Mouse (Mus musculus) mature B cell (primary cell): ENCODE results near the gene Fbn1.

Experiments used
- in situ Hi-C: fragments of 300-500 bp; cut with MboI; formaldehyde crosslinking; loops from 2 replicates; pipeline ENCODE4 v1.14.3; 2019

Fbn1 gene

GRCm38 (mm10) chr2:125456059-125456789, 51.6 kb downstream of the Fbn1 start:
- in situ Hi-C loops: no loop called here

DNA sequence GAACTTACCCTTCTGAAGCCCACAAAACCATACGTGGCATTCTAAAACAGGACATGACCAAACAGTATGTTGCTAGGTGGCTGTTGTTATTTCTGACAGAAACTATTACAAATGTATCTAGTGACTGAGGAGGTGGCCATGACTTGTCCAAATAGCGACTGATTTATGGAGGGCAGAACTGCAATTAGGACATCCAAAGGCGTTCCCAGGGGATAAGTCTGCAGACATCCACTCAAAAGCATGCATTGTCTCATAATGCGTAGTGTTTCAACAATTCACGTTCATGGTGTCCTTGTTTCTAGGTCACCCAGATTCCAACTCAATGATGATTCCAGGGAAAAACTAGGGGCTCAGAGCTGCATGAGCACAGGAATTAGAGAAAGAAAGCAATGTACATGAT, 53.0 kb downstream of the Fbn1 start:
- in situ Hi-C loops: no loop called here

GRCm38 (mm10) chr2:125452369-125453097, 55.3 kb downstream of the Fbn1 start:
- in situ Hi-C loops: no loop called here

DNA sequence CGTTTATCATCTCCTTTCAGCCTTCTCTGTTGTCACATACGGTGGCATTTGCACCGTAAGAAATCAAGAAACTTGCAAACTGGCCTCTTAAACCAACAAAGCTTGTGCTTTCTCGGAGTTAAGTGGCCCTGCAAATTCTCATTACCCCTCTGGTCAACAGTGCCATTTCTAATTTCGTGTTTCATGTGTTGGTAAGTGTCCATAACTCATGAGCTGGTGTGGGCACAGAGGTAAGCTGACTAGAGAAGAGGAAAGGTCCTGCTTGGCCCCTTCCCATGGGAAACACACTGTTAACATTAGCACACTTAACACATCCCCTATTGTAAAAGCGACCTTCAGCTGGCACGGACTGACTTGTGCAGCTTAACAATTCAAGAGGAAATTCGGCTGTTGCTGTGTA, 58.4 kb downstream of the Fbn1 start:
- in situ Hi-C loops: no loop called here

- in situ Hi-C loops: no loop called here
These were observed 58.9 kb downstream of the Fbn1 start for GRCm38 (mm10) chr2:125448881-125449280.

GRCm38 (mm10) chr2:125447274-125447898, 60.4 kb downstream of the Fbn1 start:
- in situ Hi-C loops: no loop called here

GRCm38 (mm10) chr2:125438381-125438780, 69.4 kb downstream of the Fbn1 start:
- in situ Hi-C loops: no loop called here

DNA sequence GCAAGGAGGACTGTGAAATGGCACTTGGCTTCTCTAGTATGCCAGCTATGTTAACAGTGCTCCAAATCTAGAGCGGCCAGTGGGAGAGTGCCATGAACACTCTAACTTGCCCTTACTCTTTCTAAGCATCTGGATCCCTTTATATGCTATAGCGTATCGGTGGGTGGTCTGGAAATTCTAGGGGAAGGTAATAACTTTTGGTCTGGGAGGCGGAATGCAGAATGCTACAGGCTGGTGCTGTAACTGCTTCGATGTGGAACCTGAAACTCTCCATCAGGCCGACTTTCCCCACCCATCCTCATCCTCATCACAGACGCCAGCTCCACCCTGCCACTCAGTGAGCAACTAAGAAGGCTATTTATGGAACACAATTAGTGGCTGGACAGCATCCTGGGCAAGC, 71.6 kb downstream of the Fbn1 start:
- in situ Hi-C loops: no loop called here

GRCm38 (mm10) chr2:125433524-125433923, 74.3 kb downstream of the Fbn1 start:
- in situ Hi-C loops: no loop called here

DNA sequence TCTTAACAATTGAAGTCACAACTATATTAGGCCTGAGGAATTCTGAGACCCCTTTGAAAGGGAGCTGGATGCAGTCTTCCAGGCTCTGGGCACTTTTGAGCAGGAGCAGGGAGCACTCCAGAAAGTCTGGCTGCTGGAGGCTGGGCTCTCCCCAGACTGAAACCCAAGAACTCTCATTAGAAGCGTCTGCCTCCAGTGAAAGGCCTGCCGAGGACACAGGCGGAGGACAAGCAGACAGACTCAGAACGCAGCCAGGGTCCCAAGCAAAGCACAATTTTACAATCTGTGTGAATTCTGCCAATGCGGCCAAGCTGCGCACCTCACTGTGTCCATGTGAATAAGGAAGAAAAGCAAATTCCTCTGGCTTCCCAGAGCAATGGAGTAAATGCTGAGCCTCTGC, 76.3 kb downstream of the Fbn1 start:
- in situ Hi-C loops: no loop called here

DNA sequence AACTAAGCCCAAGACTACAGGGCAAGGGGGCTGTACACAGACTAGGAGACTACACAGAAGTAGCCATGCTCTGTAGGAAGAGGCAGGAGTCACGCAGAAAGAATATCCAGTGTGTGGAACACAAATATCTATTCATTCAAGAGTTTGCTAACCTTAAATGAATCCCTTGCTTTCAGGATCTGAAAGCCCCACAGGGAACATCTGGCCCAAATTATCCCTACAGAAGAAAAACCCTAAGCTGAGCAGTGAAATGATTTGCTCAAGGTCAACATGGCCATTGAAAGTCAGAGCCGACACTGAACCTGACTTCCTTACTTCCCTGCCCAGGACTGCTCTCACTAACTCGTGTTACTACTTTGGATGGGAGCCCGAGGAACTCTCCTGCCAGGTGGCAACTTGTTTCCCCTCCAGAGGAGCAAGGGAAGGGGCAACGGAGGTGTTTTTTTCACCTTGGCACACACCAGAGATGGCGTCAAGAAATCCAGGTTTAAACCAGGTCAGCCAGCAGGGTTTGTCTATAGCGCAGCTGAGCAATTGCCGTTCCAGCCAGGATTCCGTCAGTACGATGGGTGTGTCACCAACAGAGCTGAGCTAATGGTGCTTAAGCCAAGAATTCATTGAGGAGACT, 78.9 kb downstream of the Fbn1 start:
- in situ Hi-C loops: no loop called here

DNA sequence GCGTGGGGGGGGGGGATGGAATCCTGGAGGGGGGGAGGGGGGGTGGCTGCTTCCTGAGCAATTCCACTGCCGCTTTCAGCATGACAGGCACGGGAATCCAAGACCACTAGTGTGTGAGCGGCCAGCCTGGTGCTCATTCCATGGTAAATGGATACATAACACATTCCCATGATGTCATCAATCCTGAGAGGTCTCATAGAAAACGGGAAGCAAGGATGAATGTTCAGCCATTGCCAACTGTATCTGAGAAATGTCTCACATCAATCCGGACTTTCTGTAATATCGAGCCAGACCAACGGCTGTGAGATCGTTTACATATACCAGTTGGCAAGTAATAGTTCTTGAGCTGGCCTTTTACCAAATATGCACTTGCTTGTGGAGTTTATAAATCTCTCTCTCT, 87.2 kb downstream of the Fbn1 start:
- in situ Hi-C loops: no loop called here

DNA sequence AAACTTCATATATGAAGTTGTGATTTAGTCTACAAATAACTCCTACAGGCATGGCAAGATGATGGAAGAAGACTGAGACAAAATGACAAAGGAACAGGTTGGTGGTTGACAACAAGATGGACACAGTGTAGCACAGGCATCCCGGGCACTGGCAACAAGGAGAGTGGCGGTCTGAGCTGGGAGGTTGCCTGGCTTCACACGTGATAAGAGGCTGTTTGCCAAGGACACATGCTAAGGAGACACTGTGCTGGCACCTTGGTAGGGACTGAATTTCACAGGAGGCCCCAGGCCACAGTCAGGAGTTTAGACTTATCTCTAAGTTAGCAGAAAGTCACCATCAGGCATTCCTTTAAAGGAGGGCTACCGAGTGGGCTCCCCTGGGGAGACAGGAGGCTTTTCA, 88.1 kb downstream of the Fbn1 start:
- in situ Hi-C loops: no loop called here

- in situ Hi-C loops: no loop called here
These were observed 89.2 kb downstream of the Fbn1 start for GRCm38 (mm10) chr2:125418546-125418945.

GRCm38 (mm10) chr2:125416541-125417245, 91.1 kb downstream of the Fbn1 start:
- in situ Hi-C loops: no loop called here

DNA sequence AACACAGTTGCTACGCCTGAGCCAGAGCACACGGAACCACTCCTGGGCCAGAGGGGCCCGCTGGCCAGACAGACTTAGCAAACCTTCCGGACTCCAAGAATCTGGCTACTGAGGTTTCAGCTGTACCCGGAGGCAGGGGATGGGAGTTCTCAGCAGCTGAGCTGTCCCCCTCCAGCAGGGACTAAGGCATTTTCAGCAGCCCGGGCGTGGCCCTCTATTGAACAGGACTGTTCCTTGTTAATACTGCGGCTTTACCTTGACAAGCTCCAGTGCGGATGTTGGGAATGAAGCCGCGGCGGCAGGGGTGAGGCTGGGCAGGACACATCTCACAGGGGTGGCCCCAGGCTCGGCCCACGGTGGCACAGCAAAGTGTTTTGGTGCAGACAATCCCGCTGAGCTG, 95.4 kb downstream of the Fbn1 start:
- in situ Hi-C loops: no loop called here

DNA sequence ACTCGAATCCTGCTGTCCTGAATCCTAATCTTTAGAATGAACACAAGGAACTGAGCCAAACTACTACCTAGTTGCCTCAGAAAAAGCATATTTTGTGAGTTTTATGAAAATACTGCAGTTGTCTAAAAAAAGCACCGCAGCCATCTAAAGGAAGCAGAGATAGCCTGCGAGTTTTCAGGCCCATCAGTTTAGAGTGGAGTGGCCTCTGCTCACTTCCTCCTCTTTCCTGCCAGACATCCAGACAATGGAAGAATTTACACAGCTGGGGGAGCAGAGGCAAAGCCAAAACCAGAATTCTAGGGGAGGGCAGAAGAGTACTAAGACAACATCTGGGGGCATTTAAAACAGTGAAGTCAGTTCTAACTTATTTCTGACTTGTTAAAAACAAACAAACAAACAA, 96.0 kb downstream of the Fbn1 start:
- in situ Hi-C loops: no loop called here

DNA sequence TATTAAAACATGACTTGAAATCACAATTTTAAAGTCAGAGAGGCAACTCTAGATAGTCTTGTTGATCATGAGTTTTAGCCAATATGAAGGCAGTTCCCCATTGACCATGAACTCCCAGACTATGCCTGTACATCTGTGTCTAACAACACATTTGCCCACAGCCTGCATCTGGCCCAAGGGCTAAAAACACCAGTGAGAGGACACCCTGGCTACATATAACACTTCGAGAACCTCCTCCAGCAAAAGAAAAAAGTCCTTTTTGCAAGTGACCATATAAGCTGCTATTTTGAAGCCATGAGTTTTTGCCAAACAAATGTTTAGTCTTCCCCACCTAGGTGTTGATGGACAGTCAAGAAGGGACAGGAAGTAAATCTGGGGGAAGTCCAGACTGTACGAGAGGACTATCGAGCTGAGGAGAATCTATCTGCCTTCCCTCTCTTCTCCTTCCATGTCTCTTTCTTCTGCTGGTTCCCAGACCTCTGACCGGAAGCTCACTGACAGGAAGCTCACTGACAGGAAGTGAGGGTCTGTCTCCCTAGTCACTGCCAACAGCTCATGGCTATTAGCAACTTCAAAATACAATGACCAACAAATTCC, 103.2 kb downstream of the Fbn1 start:
- in situ Hi-C loops: no loop called here

GRCm38 (mm10) chr2:125402276-125402675, 105.5 kb downstream of the Fbn1 start:
- in situ Hi-C loops: no loop called here

GRCm38 (mm10) chr2:125400121-125400520, 107.7 kb downstream of the Fbn1 start:
- in situ Hi-C loops: no loop called here

DNA sequence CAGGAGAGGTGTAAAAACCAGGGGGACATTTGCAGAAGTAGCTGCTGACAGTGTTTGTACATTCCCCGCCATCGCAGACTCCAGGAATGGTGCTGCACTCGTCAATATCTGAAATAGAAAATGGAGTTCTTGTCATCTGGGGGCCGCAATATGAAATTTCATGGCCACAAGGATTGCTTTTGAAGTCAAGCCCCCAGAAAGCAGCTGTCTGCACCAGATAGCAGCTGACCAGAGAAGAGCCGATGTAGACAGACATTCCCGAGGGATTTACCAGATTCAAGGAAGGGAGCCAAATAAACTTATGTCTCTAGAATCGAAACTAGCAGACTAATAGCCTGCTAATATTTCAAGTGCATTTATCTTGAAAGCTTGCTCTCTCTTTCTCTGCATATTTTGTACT, 110.0 kb downstream of the Fbn1 start:
- in situ Hi-C loops: no loop called here
